Mouse (Mus musculus) embryo, embryonic 10.5 days (tissue): ENCODE results near the gene Gm29564.
"Not testable (repeated sequence)": the region's sequence is repeated elsewhere in the genome, so short reads cannot be mapped to it uniquely, and the experiment has no call there.

ENCODE experiments used
- DNase-seq: peaks from one replicate; pipeline ENCODE4 v3.0.0-alpha.2; 2015; ENCODE audit warnings: low spot score

Gm29564 gene

GRCm38 (mm10) chrY:78212693-78213092, at the start of gene Gm29564:
TSS of gene Gm29564 (plus strand) at chrY:78212993.
- not testable (repeated sequence) for DNase-seq
